Mouse (Mus musculus): ENCODE data around the gene Ccdc12. TPM values are rescaled to one million over a fixed set of nuclear protein-coding genes. Genes with fewer than 3 reads are reported as not detected.

Gene Ccdc12
- polyA plus RNA-seq, 1 experiment from 2014 or later: 147 TPM

DNA sequence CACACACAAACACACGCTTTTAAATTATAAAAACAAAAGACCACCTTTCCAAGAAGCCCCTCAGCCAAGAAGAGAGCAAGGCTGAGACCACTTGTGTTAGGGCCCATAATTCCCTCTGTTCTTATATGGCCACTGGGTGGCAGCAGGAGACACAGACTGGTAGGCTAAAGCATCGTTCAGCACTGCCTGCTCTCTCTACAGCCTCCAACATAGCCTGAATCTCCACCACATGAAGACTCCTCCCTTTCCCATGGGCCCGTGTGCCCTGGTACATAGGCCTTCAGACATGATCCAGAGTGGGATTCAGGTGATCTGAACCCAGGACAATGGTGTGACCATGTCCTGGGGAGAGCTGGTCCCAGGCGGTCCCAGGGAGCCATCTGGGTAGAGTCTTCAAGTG lies 60.5 kb downstream of the Ccdc12 start:
- Histone ChIP-seq H3K9ac (ENCODE audit: low read length) (no peak overlapping the region), H3K27ac (ENCODE audit: low read length) (no peak overlapping the region), H3K4me1 (ENCODE audit: control insufficient read depth, insufficient read depth, low read length) (no peaks in the 10 kb centered on the region), H3K4me3 (ENCODE audit: low read length) (no peak overlapping the region), H3K27me3 (ENCODE audit: control insufficient read depth, insufficient read depth, low read length) (no peaks in the 10 kb centered on the region), H3K4me2 (ENCODE audit: low read depth, low read length) (no peak overlapping the region), H3K9me3 (replicated peaks; ENCODE audit: control insufficient read depth, low read length) (no peaks in the 10 kb centered on the region), H3K36me3 (ENCODE audit: control insufficient read depth, insufficient read depth) (peaks cover 14% of the 10 kb centered on the region)
- peak; percentile 49 for ATAC-seq (replicated peaks; ENCODE audit: extremely low read depth, insufficient read depth, low FRiP score)
- 31% methylated on average over 4 of the region's 4 CpGs for WGBS

GRCm38 (mm10) chr9:110718071-110718470 lies 61.8 kb downstream of the Ccdc12 start:
- Histone ChIP-seq H3K9me3 (replicated peaks; ENCODE audit: control insufficient read depth, low read length) (no peaks in the 10 kb centered on the region), H3K9ac (ENCODE audit: low read length) (no peak overlapping the region), H3K36me3 (ENCODE audit: control insufficient read depth, insufficient read depth) (peaks cover 8% of the 10 kb centered on the region), H3K27ac (ENCODE audit: low read length) (no peak overlapping the region), H3K27me3 (ENCODE audit: control insufficient read depth, insufficient read depth, low read length) (no peaks in the 10 kb centered on the region), H3K4me2 (ENCODE audit: low read depth, low read length) (no peak overlapping the region), H3K4me1 (ENCODE audit: control insufficient read depth, insufficient read depth, low read length) (no peaks in the 10 kb centered on the region), H3K4me3 (ENCODE audit: low read length) (no peak overlapping the region)
- ATAC-seq (replicated peaks; ENCODE audit: extremely low read depth, insufficient read depth, low FRiP score): no peak
- 72% methylated on average over 6 of the region's 6 CpGs for WGBS

GRCm38 (mm10) chr9:110718810-110719209 lies 62.5 kb downstream of the Ccdc12 start:
- WGBS: 69% methylated on average over 3 of the region's 3 CpGs
- Histone ChIP-seq H3K9me3 (replicated peaks; ENCODE audit: control insufficient read depth, low read length) (no peaks in the 10 kb centered on the region), H3K4me3 (ENCODE audit: low read length) (no peak overlapping the region), H3K4me2 (ENCODE audit: low read depth, low read length) (no peak overlapping the region), H3K9ac (ENCODE audit: low read length) (no peak overlapping the region), H3K36me3 (ENCODE audit: control insufficient read depth, insufficient read depth) (peaks cover 7% of the 10 kb centered on the region; the same call in 1 of the 2 replicates), H3K27me3 (ENCODE audit: control insufficient read depth, insufficient read depth, low read length) (no peaks in the 10 kb centered on the region), H3K27ac (ENCODE audit: low read length) (no peak overlapping the region), H3K4me1 (ENCODE audit: control insufficient read depth, insufficient read depth, low read length) (no peaks in the 10 kb centered on the region)
- no peak for ATAC-seq (replicated peaks; ENCODE audit: extremely low read depth, insufficient read depth, low FRiP score)

DNA sequence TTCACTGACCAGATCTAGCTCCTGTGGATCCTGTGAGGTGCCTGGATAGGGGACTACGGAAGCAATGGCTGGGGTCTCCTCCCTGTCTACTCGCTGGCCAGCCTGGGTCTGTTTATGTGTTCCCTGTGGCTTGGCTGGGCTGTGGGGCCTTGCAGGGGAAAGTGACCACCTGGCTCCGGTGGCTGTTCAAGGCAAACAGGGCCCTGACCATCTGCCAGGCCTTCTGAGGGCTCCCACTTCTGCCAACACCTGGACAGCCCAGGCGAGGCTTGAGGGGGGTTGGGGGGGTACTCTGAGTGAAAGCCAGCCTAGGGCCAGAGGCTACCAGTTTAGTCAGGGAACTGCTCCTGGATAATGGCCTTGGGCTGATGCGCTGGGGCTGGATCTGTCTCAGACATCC lies 63.7 kb downstream of the Ccdc12 start:
- peaks cover 11% of the 10 kb centered on the region for H3K36me3 ChIP-seq (ENCODE audit: control insufficient read depth, insufficient read depth)
- no peak; the same call in 1 of the 2 replicates for ATAC-seq (replicated peaks; ENCODE audit: extremely low read depth, insufficient read depth, low FRiP score)
- no peaks in the 10 kb centered on the region for H3K9me3 ChIP-seq (replicated peaks; ENCODE audit: control insufficient read depth, low read length)
- no peak overlapping the region for H3K27ac ChIP-seq (ENCODE audit: low read length)
- no peak overlapping the region for H3K4me2 ChIP-seq (ENCODE audit: low read depth, low read length)
- no peaks in the 10 kb centered on the region for H3K27me3 ChIP-seq (ENCODE audit: control insufficient read depth, insufficient read depth, low read length)
- H3K4me1 ChIP-seq (ENCODE audit: control insufficient read depth, insufficient read depth, low read length): no peaks in the 10 kb centered on the region; the same call in 1 of the 2 replicates
- H3K4me3 ChIP-seq (ENCODE audit: low read length): no peak overlapping the region
- no peak overlapping the region for H3K9ac ChIP-seq (ENCODE audit: low read length)
- WGBS: 62% methylated on average over 5 of the region's 5 CpGs

- Histone ChIP-seq H3K36me3 (ENCODE audit: control insufficient read depth, insufficient read depth) (peaks cover 7% of the 10 kb centered on the region), H3K4me3 (ENCODE audit: low read length) (no peak overlapping the region), H3K9ac (ENCODE audit: low read length) (no peak overlapping the region), H3K4me2 (ENCODE audit: low read depth, low read length) (no peak overlapping the region), H3K27me3 (ENCODE audit: control insufficient read depth, insufficient read depth, low read length) (no peaks in the 10 kb centered on the region), H3K4me1 (ENCODE audit: control insufficient read depth, insufficient read depth, low read length) (peaks cover 10% of the 10 kb centered on the region), H3K27ac (ENCODE audit: low read length) (no peak overlapping the region), H3K9me3 (replicated peaks; ENCODE audit: control insufficient read depth, low read length) (no peaks in the 10 kb centered on the region)
- ATAC-seq (replicated peaks; ENCODE audit: extremely low read depth, insufficient read depth, low FRiP score): no peak
- WGBS: 87% methylated on average over 10 of the region's 10 CpGs
Measured at GRCm38 (mm10) chr9:110722060-110722459, 65.8 kb downstream of the Ccdc12 start.

GRCm38 (mm10) chr9:110725721-110726135 lies 69.4 kb downstream of the Ccdc12 start:
- 32% methylated on average over 9 of the region's 9 CpGs for WGBS
- ATAC-seq (replicated peaks; ENCODE audit: extremely low read depth, insufficient read depth, low FRiP score): peak; percentile 20; the same call in 1 of the 2 replicates
- H3K9me3 ChIP-seq (replicated peaks; ENCODE audit: control insufficient read depth, low read length): no peaks in the 10 kb centered on the region
- no peak overlapping the region for H3K4me2 ChIP-seq (ENCODE audit: low read depth, low read length)
- H3K4me1 ChIP-seq (ENCODE audit: control insufficient read depth, insufficient read depth, low read length): peaks cover 10% of the 10 kb centered on the region
- H3K4me3 ChIP-seq (ENCODE audit: low read length): no peak overlapping the region
- H3K9ac ChIP-seq (ENCODE audit: low read length): no peak overlapping the region
- H3K27ac ChIP-seq (ENCODE audit: low read length): no peak overlapping the region
- H3K36me3 ChIP-seq (ENCODE audit: control insufficient read depth, insufficient read depth): peaks cover 7% of the 10 kb centered on the region
- H3K27me3 ChIP-seq (ENCODE audit: control insufficient read depth, insufficient read depth, low read length): peaks cover 5% of the 10 kb centered on the region

GRCm38 (mm10) chr9:110726867-110727266 lies 70.6 kb downstream of the Ccdc12 start:
- WGBS: 55% methylated on average over 33 of the region's 33 CpGs
- no peak for ATAC-seq (replicated peaks; ENCODE audit: extremely low read depth, insufficient read depth, low FRiP score)
- Histone ChIP-seq H3K36me3 (ENCODE audit: control insufficient read depth, insufficient read depth) (peaks cover 7% of the 10 kb centered on the region), H3K4me3 (ENCODE audit: low read length) (no peak overlapping the region), H3K9me3 (replicated peaks; ENCODE audit: control insufficient read depth, low read length) (no peaks in the 10 kb centered on the region), H3K4me2 (ENCODE audit: low read depth, low read length) (no peak overlapping the region), H3K27ac (ENCODE audit: low read length) (no peak overlapping the region), H3K9ac (ENCODE audit: low read length) (no peak overlapping the region), H3K27me3 (ENCODE audit: control insufficient read depth, insufficient read depth, low read length) (peaks cover 5% of the 10 kb centered on the region), H3K4me1 (ENCODE audit: control insufficient read depth, insufficient read depth, low read length) (peaks cover 11% of the 10 kb centered on the region)

DNA sequence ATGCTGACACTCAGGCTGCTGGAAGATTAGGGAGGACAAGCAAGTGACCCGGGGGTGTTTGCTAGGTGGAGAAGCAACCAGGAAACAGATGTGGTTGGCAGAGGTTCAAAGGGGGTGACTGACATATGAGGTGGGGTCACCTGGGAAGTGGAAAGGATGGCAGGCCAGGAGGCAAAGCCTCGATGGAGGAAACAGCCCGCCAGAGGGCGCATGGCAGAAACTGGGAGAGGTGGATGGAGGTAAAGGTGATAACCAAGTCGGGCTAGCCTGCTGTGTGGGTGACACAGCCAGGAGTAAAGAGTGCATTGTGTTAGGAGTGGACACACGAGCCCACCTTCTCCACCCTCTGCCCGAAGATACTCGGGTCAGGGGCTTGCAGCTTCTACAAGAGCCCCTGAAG lies 73.5 kb downstream of the Ccdc12 start:
- 19% methylated on average over 8 of the region's 8 CpGs for WGBS
- Histone ChIP-seq H3K4me1 (ENCODE audit: control insufficient read depth, insufficient read depth, low read length) (peaks cover 26% of the 10 kb centered on the region), H3K36me3 (ENCODE audit: control insufficient read depth, insufficient read depth) (no peaks in the 10 kb centered on the region), H3K27me3 (ENCODE audit: control insufficient read depth, insufficient read depth, low read length) (peaks cover 5% of the 10 kb centered on the region), H3K4me3 (ENCODE audit: low read length) (no peak overlapping the region), H3K4me2 (ENCODE audit: low read depth, low read length) (no peak overlapping the region), H3K9ac (ENCODE audit: low read length) (no peak overlapping the region), H3K9me3 (replicated peaks; ENCODE audit: control insufficient read depth, low read length) (no peaks in the 10 kb centered on the region), H3K27ac (ENCODE audit: low read length) (no peak overlapping the region)
- no peak for ATAC-seq (replicated peaks; ENCODE audit: extremely low read depth, insufficient read depth, low FRiP score)

- Histone ChIP-seq H3K9me3 (replicated peaks; ENCODE audit: control insufficient read depth, low read length) (no peaks in the 10 kb centered on the region), H3K27me3 (ENCODE audit: control insufficient read depth, insufficient read depth, low read length) (peaks cover 5% of the 10 kb centered on the region), H3K36me3 (ENCODE audit: control insufficient read depth, insufficient read depth) (no peaks in the 10 kb centered on the region), H3K27ac (ENCODE audit: low read length) (no peak overlapping the region; the same call in 1 of the 2 replicates), H3K4me2 (ENCODE audit: low read depth, low read length) (peak overlapping the region; percentile 80; the same call in 1 of the 2 replicates), H3K9ac (ENCODE audit: low read length) (no peak overlapping the region), H3K4me3 (ENCODE audit: low read length) (no peak overlapping the region), H3K4me1 (ENCODE audit: control insufficient read depth, insufficient read depth, low read length) (peaks cover 16% of the 10 kb centered on the region)
- WGBS: 51% methylated on average over 4 of the region's 4 CpGs
- no peak for ATAC-seq (replicated peaks; ENCODE audit: extremely low read depth, insufficient read depth, low FRiP score)
Measured at GRCm38 (mm10) chr9:110731859-110732258, 75.6 kb downstream of the Ccdc12 start.

Data from heart, embryonic 16.5 days (tissue).